In the genomic region with DNA sequence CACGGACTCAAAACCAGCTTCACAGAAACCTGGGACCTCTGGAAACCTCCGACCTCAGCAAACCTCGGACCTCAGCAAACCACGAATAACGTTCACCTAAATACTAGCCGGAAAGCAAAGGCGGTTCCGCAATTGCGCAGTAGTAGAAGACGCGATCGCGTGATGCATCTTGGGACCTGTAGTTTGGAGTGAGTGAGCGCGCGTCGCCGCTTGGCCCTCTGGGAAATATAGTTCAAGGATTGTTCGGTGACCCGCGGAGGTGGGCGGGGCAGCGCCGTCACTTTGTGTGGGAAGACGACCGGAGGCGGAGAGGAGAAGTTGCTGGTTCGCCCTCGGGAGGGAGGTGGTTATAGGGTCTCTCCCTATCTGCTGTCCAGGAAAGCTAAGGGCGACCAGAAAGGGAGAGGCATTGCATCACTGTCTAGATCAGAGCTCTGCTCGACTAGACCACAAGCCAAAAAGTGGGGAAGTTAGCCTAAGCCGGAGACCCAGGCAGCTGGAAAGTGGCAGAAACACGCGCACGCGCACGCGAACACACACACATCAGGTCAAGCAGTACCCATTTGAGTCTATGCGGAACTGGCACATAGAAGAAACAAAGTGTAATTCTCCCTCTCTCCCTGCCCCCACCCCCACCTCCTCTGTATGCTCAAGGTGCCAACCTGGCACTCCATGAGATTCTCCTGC, we compare ENCODE assay signal across 8 mouse cellular contexts. TPM values are rescaled to one million over a fixed set of nuclear protein-coding genes. Genes with fewer than 3 reads are reported as not detected.
DNase-seq lines count a peak whose midpoint lies in the region; ATAC-seq and TF ChIP-seq lines count a peak whose summit lies in the region.

TSS of gene Clp1 (minus strand) at position 179 of the 687 bp plus-strand sequence.

- H3K36me3 ChIP-seq in hindbrain, embryonic 10.5 days, result peaks cover 34% of the 10 kb centered on the region
- peaks cover 10% of the 10 kb centered on the region; the same call in 1 of the 2 replicates for H3K36me3 ChIP-seq in lung, postnatal 0 days (ENCODE audit: insufficient read depth, low read length)

- peaks cover 26% of the 10 kb centered on the region for H3K4me1 ChIP-seq in hindbrain, embryonic 10.5 days (replicated peaks)
- peaks cover 6% of the 10 kb centered on the region; the same call in 1 of the 2 replicates for H3K4me1 ChIP-seq in lung, postnatal 0 days (ENCODE audit: insufficient read depth, low read depth, low read length)

- H3K4me2 ChIP-seq in lung, postnatal 0 days (replicated peaks; ENCODE audit: low read depth, low read length), result peak within 1 kb of the TSS; percentile 72

- no peaks in the 10 kb centered on the region for H3K27me3 ChIP-seq in hindbrain, embryonic 10.5 days (ENCODE audit: insufficient read depth, poor library complexity, severe bottlenecking)
- H3K27me3 ChIP-seq in lung, postnatal 0 days (replicated peaks; ENCODE audit: insufficient read depth, low read length), result no peaks in the 10 kb centered on the region

- DNase-seq in MN1 (ENCODE audit: low spot score), result peak; percentile 98
- peak; percentile 96 for DNase-seq in cerebellum, adult 9-10 months
- peak; percentile 97 for DNase-seq in hindbrain, embryonic 10.5 days (ENCODE audit: low spot score)
- peak; percentile 97 for DNase-seq in layer of hippocampus, adult 9-11 months
- peak; percentile 99 for DNase-seq in lung, postnatal 0 days (ENCODE audit: low spot score)
- peak; percentile 90 for DNase-seq in ovary, postnatal 14 days (ENCODE audit: low spot score)
- peak; percentile 96 for DNase-seq in thymus, postnatal 14 days

- H3K27ac ChIP-seq in hindbrain, embryonic 10.5 days, result peak within 1 kb of the TSS; percentile 90
- peak within 1 kb of the TSS; percentile 85 for H3K27ac ChIP-seq in lung, postnatal 0 days (ENCODE audit: low read length)

- peak; percentile 98 for ATAC-seq in frontal cortex, adult (ENCODE audit: low TSS enrichment)
- peak; percentile 99 for ATAC-seq in lung, postnatal 0 days

- 0 out of 2 replicates have a peak, but pooled peaks have one; percentile 17 for TF ChIP-seq CTCF in lung, postnatal 0 days (IDR thresholded peaks at IDR 0.05)

- peak within 1 kb of the TSS; percentile 68 for H3K4me3 ChIP-seq in hindbrain, embryonic 10.5 days
- H3K4me3 ChIP-seq in lung, postnatal 0 days (ENCODE audit: low read depth, low read length), result peak within 1 kb of the TSS; percentile 52

- WGBS in hindbrain, embryonic 10.5 days, result under 1% methylated on average over 39 of the region's 39 CpGs
- WGBS in lung, postnatal 0 days, result under 1% methylated on average over 39 of the region's 39 CpGs

- no peaks in the 10 kb centered on the region for H3K9me3 ChIP-seq in hindbrain, embryonic 10.5 days
- H3K9me3 ChIP-seq in lung, postnatal 0 days (ENCODE audit: low read length), result no peaks in the 10 kb centered on the region

- no peak for TF ChIP-seq EP300 in lung, postnatal 0 days (IDR thresholded peaks at IDR 0.05)

- H3K9ac ChIP-seq in lung, postnatal 0 days (replicated peaks; ENCODE audit: low read depth), result peak within 1 kb of the TSS; percentile 62

RNA-seq across cellular contexts. Expression of gene Clp1, which starts in this region (rescaled TPM):
- polyA plus RNA-seq in hindbrain, embryonic 10.5 days (2016; fragmentation: Nextera tagmentation; extraction: Ambion mirVana), result 49.6 and 53.6 TPM in 2 replicates
- polyA plus RNA-seq in lung, postnatal 0 days (2015; fragmentation: Nextera tagmentation; extraction: Ambion mirVana), result 19.3 and 19.5 TPM in 2 replicates

Comparison
In these comparisons a context has a peak if more than half of its experiments do, and no peak if none do; other contexts are left out.
1. Peak in every context shown above with its lines: DNase-seq, ATAC-seq, H3K4me3 ChIP-seq and H3K27ac ChIP-seq.